Comparison of ENCODE assay signal across 31 mouse cellular contexts in genomic region chr9:118003937-118004336, GRCm38 (mm10). TPM values are rescaled to one million over a fixed set of nuclear protein-coding genes. Genes with fewer than 3 reads are reported as not detected.
DNase-seq lines count a peak whose midpoint lies in the region; ATAC-seq lines count a peak whose summit lies in the region.
"Had no signal": no experiment of that assay in that cellular context is flagged by ENCODE, and none has a peak within 500 bp of the region (broad histone marks: within the 10 kb centered on the region; RNA-seq: fewer than 3 reads in every experiment).

No protein-coding gene starts in this region.

- H3K9ac ChIP-seq in limb, embryonic 11.5 days (ENCODE audit: low read length): no peak overlapping the region
- H3K9ac ChIP-seq in neural tube, embryonic 13.5 days: no peak overlapping the region
- H3K9ac ChIP-seq in stomach, embryonic 15.5 days: no peak overlapping the region
- H3K9ac ChIP-seq: embryonic facial prominence, embryonic 12.5 days; forebrain, postnatal 0 days; hindbrain, embryonic 12.5 days; limb, embryonic 15.5 days; liver, embryonic 14.5 days; midbrain, embryonic 12.5 days had no signal

- WGBS in limb, embryonic 11.5 days: 83% methylated on average over 4 of the region's 4 CpGs
- WGBS in limb, embryonic 10.5 days: 92% methylated on average over 4 of the region's 4 CpGs
- WGBS in neural tube, embryonic 13.5 days: 83% methylated on average over 4 of the region's 4 CpGs
- WGBS in stomach, embryonic 15.5 days: 70% methylated on average over 4 of the region's 4 CpGs

- H3K9me3 ChIP-seq in limb, embryonic 11.5 days (ENCODE audit: control insufficient read depth, low read length): no peaks in the 10 kb centered on the region
- no peaks in the 10 kb centered on the region for H3K9me3 ChIP-seq in limb, embryonic 10.5 days (replicated peaks)
- H3K9me3 ChIP-seq in neural tube, embryonic 13.5 days: no peaks in the 10 kb centered on the region
- no peaks in the 10 kb centered on the region for H3K9me3 ChIP-seq in stomach, embryonic 15.5 days
- H3K9me3 ChIP-seq: embryonic facial prominence, embryonic 12.5 days; forebrain, embryonic 10.5 days; hindbrain, embryonic 12.5 days; limb, embryonic 15.5 days; megakaryocyte, embryonic 14.5 days; midbrain, embryonic 12.5 days had no signal

- no peak overlapping the region for H3K4me2 ChIP-seq in limb, embryonic 11.5 days (ENCODE audit: low read depth, severe bottlenecking)
- no peak overlapping the region for H3K4me2 ChIP-seq in neural tube, embryonic 13.5 days
- H3K4me2 ChIP-seq in stomach, embryonic 15.5 days: no peak overlapping the region
- H3K4me2 ChIP-seq: embryonic facial prominence, embryonic 12.5 days; heart, embryonic 11.5 days; hindbrain, embryonic 12.5 days; limb, embryonic 15.5 days; midbrain, embryonic 12.5 days had no signal

- no peaks in the 10 kb centered on the region for H3K4me1 ChIP-seq in limb, embryonic 11.5 days (ENCODE audit: control insufficient read depth, insufficient read depth, low read length)
- no peaks in the 10 kb centered on the region; the same call in 1 of the 2 replicates for H3K4me1 ChIP-seq in limb, embryonic 10.5 days
- H3K4me1 ChIP-seq in neural tube, embryonic 13.5 days (replicated peaks): no peaks in the 10 kb centered on the region
- H3K4me1 ChIP-seq in stomach, embryonic 15.5 days: no peaks in the 10 kb centered on the region
- H3K4me1 ChIP-seq: embryonic facial prominence, embryonic 12.5 days; forebrain, embryonic 10.5 days; hindbrain, embryonic 12.5 days; limb, embryonic 15.5 days; megakaryocyte, embryonic 14.5 days; midbrain, embryonic 12.5 days had no signal

- no peak for ATAC-seq in limb, embryonic 11.5 days (ENCODE audit: insufficient number of reproducible peaks, low FRiP score, low TSS enrichment, low read depth)
- no peak for ATAC-seq in neural tube, embryonic 13.5 days (ENCODE audit: low read depth)
- ATAC-seq in stomach, embryonic 15.5 days (ENCODE audit: insufficient read depth, low FRiP score, low read depth): no peak
- ATAC-seq: forebrain, postnatal 0 days; hindbrain, postnatal 0 days; Patski had no signal

- H3K27ac ChIP-seq in limb, embryonic 11.5 days (replicated peaks; ENCODE audit: low read depth, low read length): no peak overlapping the region
- no peak overlapping the region for H3K27ac ChIP-seq in limb, embryonic 10.5 days
- H3K27ac ChIP-seq in neural tube, embryonic 13.5 days (replicated peaks): peak overlapping the region; percentile 11; the same call in 1 of the 2 replicates
- 0 out of 2 replicates have a peak overlapping the region, but pooled peaks have one; percentile 2 for H3K27ac ChIP-seq in stomach, embryonic 15.5 days
- H3K27ac ChIP-seq: embryonic facial prominence, embryonic 12.5 days; forebrain, embryonic 10.5 days; hindbrain, embryonic 12.5 days; hindbrain, postnatal 0 days; limb, embryonic 15.5 days; liver, embryonic 14.5 days; midbrain, embryonic 12.5 days had no signal

- H3K4me3 ChIP-seq in limb, embryonic 11.5 days (ENCODE audit: low read depth, low read length): no peak overlapping the region
- no peak overlapping the region for H3K4me3 ChIP-seq in limb, embryonic 10.5 days
- no peak overlapping the region for H3K4me3 ChIP-seq in neural tube, embryonic 13.5 days
- H3K4me3 ChIP-seq in stomach, embryonic 15.5 days (replicated peaks): no peak overlapping the region
- H3K4me3 ChIP-seq: embryonic facial prominence, embryonic 12.5 days; forebrain, embryonic 10.5 days; hindbrain, embryonic 12.5 days; limb, embryonic 15.5 days; megakaryocyte, embryonic 14.5 days; midbrain, embryonic 12.5 days; myocyte had no signal

- no peaks in the 10 kb centered on the region for H3K36me3 ChIP-seq in limb, embryonic 11.5 days (ENCODE audit: control insufficient read depth, insufficient read depth, low read length)
- H3K36me3 ChIP-seq in limb, embryonic 10.5 days: no peaks in the 10 kb centered on the region
- H3K36me3 ChIP-seq in neural tube, embryonic 13.5 days: no peaks in the 10 kb centered on the region
- H3K36me3 ChIP-seq in stomach, embryonic 15.5 days: no peaks in the 10 kb centered on the region
- H3K36me3 ChIP-seq: embryonic facial prominence, embryonic 12.5 days; forebrain, embryonic 10.5 days; hindbrain, embryonic 12.5 days; limb, embryonic 15.5 days; midbrain, embryonic 12.5 days had no signal

- no peaks in the 10 kb centered on the region for H3K27me3 ChIP-seq in limb, embryonic 11.5 days (ENCODE audit: control insufficient read depth, insufficient read depth, low read length)
- no peaks in the 10 kb centered on the region for H3K27me3 ChIP-seq in limb, embryonic 10.5 days (ENCODE audit: low read depth, poor library complexity, severe bottlenecking)
- no peaks in the 10 kb centered on the region for H3K27me3 ChIP-seq in neural tube, embryonic 13.5 days
- H3K27me3 ChIP-seq in stomach, embryonic 15.5 days (replicated peaks): no peaks in the 10 kb centered on the region
- H3K27me3 ChIP-seq: embryonic facial prominence, embryonic 12.5 days; hindbrain, embryonic 12.5 days; limb, embryonic 15.5 days; megakaryocyte, embryonic 14.5 days; midbrain, embryonic 12.5 days; Patski had no signal

- DNase-seq in embryo, embryonic 11 days: peak; percentile 4
- no peak for DNase-seq in embryo, embryonic 10 days (ENCODE audit: low spot score)
- peak; percentile 30 for DNase-seq in limb, embryonic 11.5 days (ENCODE audit: low spot score)
- DNase-seq in limb, embryonic 10.5 days (ENCODE audit: low spot score): no peak
- no peak for DNase-seq in neural tube, embryonic 10.5 days (ENCODE audit: extremely low spot score, low spot score)
- DNase-seq in kidney, adult 9 months: no peak
- DNase-seq: adrenal gland, postnatal 10 days; cerebellum, adult 11 months; cerebellum, adult 9-10 months; cerebellum, postnatal 36 days; forebrain, postnatal 0 days; gastrocnemius, postnatal 10 days; heart, postnatal 36 days; kidney, adult 18-20 months; kidney, postnatal 36 days; lung, postnatal 14 days; thymus, adult 2 months; thymus, postnatal 36 days had no signal

RNA-seq across cellular contexts. Expression of gene Azi2, which starts 36.4 kb away (rescaled TPM):
- polyA plus RNA-seq in limb, embryonic 11.5 days (2014; fragmentation: Nextera tagmentation; extraction: Ambion mirVana): 67.7 and 71.0 TPM in 2 replicates
- polyA plus RNA-seq in limb, embryonic 10.5 days (2016; fragmentation: Nextera tagmentation; extraction: Ambion mirVana): 57.5 and 60.0 TPM in 2 replicates
- 77.5 and 85.3 TPM in 2 replicates for polyA plus RNA-seq in neural tube, embryonic 13.5 days (2015; fragmentation: Nextera tagmentation; extraction: Ambion mirVana)
- polyA plus RNA-seq in stomach, embryonic 15.5 days (2015; fragmentation: Nextera tagmentation; extraction: Ambion mirVana): 80.0 and 82.4 TPM in 2 replicates

Comparison
In these comparisons a context has a peak if more than half of its experiments do, and no peak if none do; other contexts are left out.
1. DNase-seq: peak in embryo, embryonic 11 days (single experiment) and limb, embryonic 11.5 days (single experiment); none in embryo, embryonic 10 days (single experiment), limb, embryonic 10.5 days (single experiment), neural tube, embryonic 10.5 days (single experiment) and kidney, adult 9 months (single experiment).
2. H3K27ac ChIP-seq: peak in neural tube, embryonic 13.5 days (single experiment) and stomach, embryonic 15.5 days (single experiment); none in limb, embryonic 11.5 days (single experiment) and limb, embryonic 10.5 days (single experiment).